Mouse (Mus musculus): ENCODE data around the gene Rnf20. TPM values are rescaled to one million over a fixed set of nuclear protein-coding genes. Genes with fewer than 3 reads are reported as not detected.
A peak's percentile ranks its signal among the peaks of the same experiment; 100 is the strongest.
"Not testable (repeated sequence)": the region's sequence is repeated elsewhere in the genome, so short reads cannot be mapped to it uniquely, and the experiment has no call there.

The Rnf20 gene
- polyA plus RNA-seq, 1 experiment from 2014 or later, result 48.0 TPM

- Histone ChIP-seq H3K27me3 (no peaks in the 10 kb centered on the region), H3K27ac (no peak overlapping the region), H3K4me2 (no peak overlapping the region), H3K9ac (no peak overlapping the region), H3K36me3 (no peaks in the 10 kb centered on the region), H3K4me3 (no peak overlapping the region), H3K4me1 (no peaks in the 10 kb centered on the region), H3K9me3 (no peaks in the 10 kb centered on the region)
- 85% methylated on average over 1 of the region's 1 CpGs for WGBS
- no peak for ATAC-seq (ENCODE audit: insufficient number of reproducible peaks, insufficient read depth, low FRiP score, low TSS enrichment, low read depth)
These were observed 26.3 kb upstream of the Rnf20 start for GRCm38 (mm10) chr4:49605459-49605858.

- H3K9me3 ChIP-seq, result no peaks in the 10 kb centered on the region
- WGBS, result 90% methylated on average over 10 of the region's 10 CpGs
- no peak overlapping the region for H3K27ac ChIP-seq
- H3K4me3 ChIP-seq, result no peak overlapping the region
- no peaks in the 10 kb centered on the region for H3K4me1 ChIP-seq
- H3K9ac ChIP-seq, result no peak overlapping the region
- no peaks in the 10 kb centered on the region for H3K36me3 ChIP-seq
- no peaks in the 10 kb centered on the region for H3K27me3 ChIP-seq
- ATAC-seq (ENCODE audit: insufficient number of reproducible peaks, insufficient read depth, low FRiP score, low TSS enrichment, low read depth), result no peak
- no peak overlapping the region for H3K4me2 ChIP-seq
These were observed 14.9 kb upstream of the Rnf20 start for GRCm38 (mm10) chr4:49616924-49617323.

DNA sequence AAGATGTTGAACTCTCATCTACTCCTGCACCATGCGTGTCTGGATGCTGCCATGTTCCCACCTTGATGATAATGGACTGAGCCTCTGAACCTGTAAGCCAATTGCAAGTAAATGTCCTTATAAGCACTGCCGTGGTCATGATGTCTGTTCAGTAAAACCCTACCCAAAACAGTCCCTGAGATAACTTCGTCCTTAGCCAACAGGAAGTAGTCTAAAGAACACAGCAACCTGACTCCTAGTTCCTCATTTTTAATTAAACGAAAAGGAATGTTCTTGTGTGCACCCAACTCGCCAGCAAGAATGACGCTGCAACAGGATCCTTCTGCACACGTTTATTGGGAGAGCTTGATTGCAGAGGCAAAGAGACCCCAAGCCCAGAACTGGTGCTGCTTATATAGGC lies 11.9 kb upstream of the Rnf20 start:
- H3K36me3 ChIP-seq; H3K4me1 ChIP-seq; H3K27ac ChIP-seq; H3K4me2 ChIP-seq; ATAC-seq (ENCODE audit: insufficient number of reproducible peaks, insufficient read depth, low FRiP score, low TSS enrichment, low read depth); H3K4me3 ChIP-seq; H3K9ac ChIP-seq; H3K27me3 ChIP-seq; H3K9me3 ChIP-seq: not testable (repeated sequence)
- WGBS, result 84% methylated on average over 7 of the region's 7 CpGs

GRCm38 (mm10) chr4:49622272-49622671 lies 9.5 kb upstream of the Rnf20 start:
- Histone ChIP-seq H3K9me3 (no peaks in the 10 kb centered on the region), H3K36me3 (no peaks in the 10 kb centered on the region), H3K4me3 (no peak overlapping the region), H3K4me2 (no peak overlapping the region), H3K27ac (no peak overlapping the region), H3K9ac (no peak overlapping the region), H3K4me1 (no peaks in the 10 kb centered on the region), H3K27me3 (no peaks in the 10 kb centered on the region)
- ATAC-seq (ENCODE audit: insufficient number of reproducible peaks, insufficient read depth, low FRiP score, low TSS enrichment, low read depth), result no peak
- WGBS, result 62% methylated on average over 2 of the region's 2 CpGs

DNA sequence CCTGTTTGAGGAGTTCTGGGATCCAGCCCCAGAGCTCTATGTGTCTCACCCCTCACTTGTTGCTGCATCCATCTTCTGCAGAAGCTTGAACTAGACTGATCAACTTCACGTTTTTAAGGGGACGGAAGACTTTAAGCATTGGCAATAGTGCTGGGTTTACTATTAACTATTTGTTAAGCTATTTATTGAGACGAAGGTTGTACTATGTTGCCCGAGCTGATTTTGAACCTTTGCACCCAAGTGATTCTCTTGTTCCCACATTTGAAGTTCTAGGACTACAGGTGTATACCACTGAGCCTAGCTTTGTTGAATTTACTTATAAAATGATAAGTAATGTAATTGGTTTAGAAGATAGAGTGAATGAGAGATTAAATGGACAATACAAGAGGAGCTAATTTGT lies 7.9 kb upstream of the Rnf20 start:
- WGBS, result 84% methylated on average over 4 of the region's 4 CpGs
- Histone ChIP-seq H3K36me3 (no peaks in the 10 kb centered on the region), H3K4me2 (no peak overlapping the region), H3K9ac (no peak overlapping the region), H3K4me1 (no peaks in the 10 kb centered on the region), H3K4me3 (no peak overlapping the region), H3K9me3 (no peaks in the 10 kb centered on the region), H3K27me3 (no peaks in the 10 kb centered on the region), H3K27ac (no peak overlapping the region)
- no peak for ATAC-seq (ENCODE audit: insufficient number of reproducible peaks, insufficient read depth, low FRiP score, low TSS enrichment, low read depth)

DNA sequence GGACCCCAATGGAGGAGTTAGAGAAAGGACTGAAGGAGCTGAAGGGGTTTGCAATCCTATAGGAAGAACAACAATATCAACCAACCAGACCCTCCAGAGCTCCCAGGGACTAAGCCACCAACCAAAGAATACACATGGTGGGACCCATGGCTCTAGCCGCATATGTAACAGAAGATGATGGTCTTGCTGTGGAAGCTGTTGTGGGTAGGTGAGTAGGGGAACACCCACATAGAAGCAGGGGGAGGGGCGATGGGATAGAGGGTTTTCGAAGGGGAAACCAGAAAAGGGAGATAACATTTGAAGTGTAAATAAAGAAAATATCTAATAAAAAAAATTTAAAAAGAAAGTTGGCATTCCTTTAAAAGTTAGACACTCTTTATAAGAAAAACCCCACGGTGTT lies 6.8 kb upstream of the Rnf20 start:
- H3K4me1 ChIP-seq; H3K27me3 ChIP-seq; ATAC-seq (ENCODE audit: insufficient number of reproducible peaks, insufficient read depth, low FRiP score, low TSS enrichment, low read depth); H3K4me3 ChIP-seq; H3K27ac ChIP-seq; H3K36me3 ChIP-seq; H3K9me3 ChIP-seq; H3K4me2 ChIP-seq; H3K9ac ChIP-seq: not testable (repeated sequence)
- 88% methylated on average over 4 of the region's 4 CpGs for WGBS

DNA sequence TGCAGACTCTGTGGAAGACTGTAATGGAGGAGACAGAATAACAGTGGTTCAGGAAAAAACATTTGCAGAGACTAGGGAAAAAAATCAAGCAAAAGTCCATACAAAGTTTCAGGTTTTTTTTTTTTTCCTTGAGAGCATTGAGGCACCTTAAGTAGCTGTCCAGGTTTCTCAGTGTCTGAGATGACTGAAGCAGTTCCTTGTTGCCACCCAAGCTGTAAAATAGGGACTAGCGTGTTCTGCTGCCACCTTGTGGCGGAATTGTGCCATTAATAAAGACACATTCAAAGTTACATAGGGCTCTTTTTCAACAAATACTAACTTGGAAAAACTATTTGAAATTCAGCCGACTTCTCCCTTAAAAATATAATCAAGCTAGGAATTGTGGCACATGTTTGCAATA lies 4.8 kb upstream of the Rnf20 start:
- H3K4me1 ChIP-seq, result no peaks in the 10 kb centered on the region
- no peaks in the 10 kb centered on the region for H3K36me3 ChIP-seq
- H3K4me3 ChIP-seq, result no peak overlapping the region
- H3K9me3 ChIP-seq, result no peaks in the 10 kb centered on the region
- WGBS, result 2% methylated on average over 3 of the region's 3 CpGs
- H3K9ac ChIP-seq, result no peak overlapping the region
- no peaks in the 10 kb centered on the region for H3K27me3 ChIP-seq
- ATAC-seq (ENCODE audit: insufficient number of reproducible peaks, insufficient read depth, low FRiP score, low TSS enrichment, low read depth), result no peak
- no peak overlapping the region for H3K27ac ChIP-seq
- no peak overlapping the region for H3K4me2 ChIP-seq

- H3K4me3 ChIP-seq, result no peak overlapping the region
- H3K36me3 ChIP-seq, result peaks cover 4% of the 10 kb centered on the region; the same call in 1 of the 2 replicates
- no peak overlapping the region for H3K27ac ChIP-seq
- no peaks in the 10 kb centered on the region for H3K27me3 ChIP-seq
- ATAC-seq (ENCODE audit: insufficient number of reproducible peaks, insufficient read depth, low FRiP score, low TSS enrichment, low read depth), result no peak
- H3K9me3 ChIP-seq, result no peaks in the 10 kb centered on the region
- H3K4me2 ChIP-seq, result no peak overlapping the region
- no peak overlapping the region for H3K9ac ChIP-seq
- 72% methylated on average over 5 of the region's 5 CpGs for WGBS
- peaks cover 5% of the 10 kb centered on the region for H3K4me1 ChIP-seq
These were observed 2.9 kb upstream of the Rnf20 start for GRCm38 (mm10) chr4:49628941-49629340.

DNA sequence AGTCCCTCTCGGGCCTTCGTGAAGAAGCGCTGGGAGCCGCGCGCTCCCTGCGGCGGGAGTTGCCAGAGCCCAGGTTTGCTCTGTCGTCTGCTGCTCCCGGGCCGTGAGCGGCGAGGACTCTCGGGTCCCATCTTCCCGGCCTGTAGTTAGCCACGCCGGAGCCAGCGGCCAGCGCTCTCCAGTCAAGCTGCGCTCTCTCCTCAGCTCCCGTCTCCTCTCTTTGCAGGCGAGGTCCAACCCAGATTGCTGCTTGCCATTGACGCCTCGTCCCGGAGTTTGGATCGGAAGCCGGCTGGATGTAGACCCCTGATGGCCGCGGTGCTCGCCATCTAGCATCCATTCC lies 304 bp downstream of the Rnf20 start:
- Histone ChIP-seq H3K4me3 (peak overlapping the region; percentile 86), H3K9me3 (no peaks in the 10 kb centered on the region), H3K4me2 (peak overlapping the region; percentile 78), H3K36me3 (peaks cover 31% of the 10 kb centered on the region), H3K4me1 (peaks cover 6% of the 10 kb centered on the region), H3K27ac (peak overlapping the region; percentile 95), H3K9ac (peak overlapping the region; percentile 93), H3K27me3 (no peaks in the 10 kb centered on the region)
- WGBS, result under 1% methylated on average over 30 of the region's 30 CpGs
- ATAC-seq (ENCODE audit: insufficient number of reproducible peaks, insufficient read depth, low FRiP score, low TSS enrichment, low read depth), result peak; percentile 61; the same call in 1 of the 2 replicates

GRCm38 (mm10) chr4:49637821-49638220 lies 6.0 kb downstream of the Rnf20 start:
- Histone ChIP-seq H3K4me2 (no peak overlapping the region), H3K4me3 (no peak overlapping the region), H3K9ac (no peak overlapping the region), H3K36me3 (peaks cover 72% of the 10 kb centered on the region), H3K9me3 (no peaks in the 10 kb centered on the region), H3K4me1 (peaks cover 6% of the 10 kb centered on the region), H3K27ac (no peak overlapping the region), H3K27me3 (no peaks in the 10 kb centered on the region)
- ATAC-seq (ENCODE audit: insufficient number of reproducible peaks, insufficient read depth, low FRiP score, low TSS enrichment, low read depth), result no peak
- 93% methylated on average over 11 of the region's 11 CpGs for WGBS

GRCm38 (mm10) chr4:49639913-49640312 lies 8.1 kb downstream of the Rnf20 start:
- H3K4me1 ChIP-seq, result no peaks in the 10 kb centered on the region
- H3K4me3 ChIP-seq, result no peak overlapping the region
- H3K36me3 ChIP-seq, result peaks cover 78% of the 10 kb centered on the region
- no peak overlapping the region for H3K4me2 ChIP-seq
- no peaks in the 10 kb centered on the region for H3K9me3 ChIP-seq
- no peak overlapping the region for H3K27ac ChIP-seq
- no peak for ATAC-seq (ENCODE audit: insufficient number of reproducible peaks, insufficient read depth, low FRiP score, low TSS enrichment, low read depth)
- no peak overlapping the region for H3K9ac ChIP-seq
- 73% methylated on average over 2 of the region's 2 CpGs for WGBS
- H3K27me3 ChIP-seq, result no peaks in the 10 kb centered on the region

GRCm38 (mm10) chr4:49659421-49659820 lies 27.6 kb downstream of the Rnf20 start:
- peaks cover 73% of the 10 kb centered on the region for H3K36me3 ChIP-seq
- H3K27ac ChIP-seq, result no peak overlapping the region
- H3K9me3 ChIP-seq, result no peaks in the 10 kb centered on the region
- H3K9ac ChIP-seq, result no peak overlapping the region
- no peaks in the 10 kb centered on the region for H3K4me1 ChIP-seq
- no peak overlapping the region for H3K4me3 ChIP-seq
- H3K27me3 ChIP-seq, result no peaks in the 10 kb centered on the region
- no peak for ATAC-seq (ENCODE audit: insufficient number of reproducible peaks, insufficient read depth, low FRiP score, low TSS enrichment, low read depth)
- WGBS, result 100% methylated on average over 1 of the region's 1 CpGs
- no peak overlapping the region for H3K4me2 ChIP-seq

DNA sequence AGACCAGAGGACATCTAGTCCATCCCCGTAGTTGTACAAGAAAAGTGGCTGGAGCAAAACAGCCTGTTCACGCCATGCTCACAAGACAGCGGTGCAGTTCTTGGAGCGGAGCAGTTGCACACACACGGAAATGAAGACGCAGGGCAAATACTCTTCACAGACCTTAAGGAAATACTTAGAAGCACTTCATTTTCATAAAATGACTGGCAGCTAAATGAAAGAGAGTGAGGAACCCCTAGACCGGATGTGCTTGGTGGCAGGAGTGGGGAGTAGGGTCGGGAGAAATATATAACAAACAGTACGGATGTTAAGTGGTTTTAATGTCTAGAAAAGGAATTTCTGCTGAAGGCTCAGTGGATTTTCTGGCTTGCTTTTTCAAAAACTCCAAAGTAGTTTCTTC lies 29.9 kb downstream of the Rnf20 start:
- Histone ChIP-seq H3K27ac (no peak overlapping the region), H3K4me3 (no peak overlapping the region), H3K9ac (no peak overlapping the region), H3K4me1 (no peaks in the 10 kb centered on the region), H3K9me3 (no peaks in the 10 kb centered on the region), H3K36me3 (peaks cover 53% of the 10 kb centered on the region), H3K27me3 (no peaks in the 10 kb centered on the region), H3K4me2 (no peak overlapping the region)
- 94% methylated on average over 9 of the region's 9 CpGs for WGBS
- ATAC-seq (ENCODE audit: insufficient number of reproducible peaks, insufficient read depth, low FRiP score, low TSS enrichment, low read depth), result no peak

Data from embryonic facial prominence, embryonic 13.5 days (tissue).